Mouse (Mus musculus): ENCODE data around the gene Atxn7l1.

Atxn7l1 gene

DNA sequence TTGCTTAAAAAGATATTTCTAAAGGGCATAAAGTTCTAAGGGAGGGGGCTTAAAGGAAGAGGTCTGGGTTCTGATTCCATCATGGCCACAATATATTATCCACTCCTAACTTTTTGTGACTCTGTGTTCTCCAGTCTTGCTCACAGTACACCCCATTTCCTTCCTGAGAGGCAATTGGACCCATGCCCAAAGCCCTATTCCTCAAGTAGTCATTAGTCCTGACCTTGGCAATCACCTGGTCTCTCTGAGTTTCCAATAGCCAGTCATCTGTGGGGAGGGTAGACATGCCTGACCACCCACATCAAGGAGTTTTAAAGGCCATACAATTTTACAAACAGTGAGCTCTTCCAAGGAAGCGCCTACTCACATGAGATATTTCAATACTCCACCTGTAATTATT lies 176.3 kb downstream of the Atxn7l1 start:
- DNase-seq (ENCODE audit: low spot score): no peak

- no peak for DNase-seq (ENCODE audit: low spot score)
Observed at GRCm38 (mm10) chr12:33325424-33325823, 177.9 kb downstream of the Atxn7l1 start.

DNA sequence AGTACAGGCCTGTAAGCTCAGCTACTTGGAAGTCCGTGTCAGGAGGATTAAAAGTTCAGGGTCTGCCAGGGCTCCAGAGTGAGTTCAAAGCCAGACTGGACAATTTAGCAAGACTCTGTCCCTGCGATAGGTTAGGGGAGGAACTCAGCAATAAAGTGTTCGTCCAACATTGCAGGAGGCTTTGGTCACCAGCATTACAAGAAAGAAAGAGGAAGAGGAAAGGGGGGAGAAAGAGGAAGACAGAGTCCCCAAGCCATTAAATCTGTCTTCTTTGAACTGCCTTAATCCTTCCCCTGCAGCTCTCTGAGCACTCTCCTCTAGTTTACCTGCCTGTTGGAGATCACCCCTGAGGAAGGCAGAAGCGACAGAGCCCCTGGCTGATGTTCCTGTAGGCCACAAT lies 184.6 kb downstream of the Atxn7l1 start:
- DNase-seq (ENCODE audit: low spot score): no peak

- no peak for DNase-seq (ENCODE audit: low spot score)
Observed at GRCm38 (mm10) chr12:33332796-33333195, 185.3 kb downstream of the Atxn7l1 start.

- peak; percentile 79 for DNase-seq (ENCODE audit: low spot score)
Observed at GRCm38 (mm10) chr12:33333914-33334313, 186.4 kb downstream of the Atxn7l1 start.

DNA sequence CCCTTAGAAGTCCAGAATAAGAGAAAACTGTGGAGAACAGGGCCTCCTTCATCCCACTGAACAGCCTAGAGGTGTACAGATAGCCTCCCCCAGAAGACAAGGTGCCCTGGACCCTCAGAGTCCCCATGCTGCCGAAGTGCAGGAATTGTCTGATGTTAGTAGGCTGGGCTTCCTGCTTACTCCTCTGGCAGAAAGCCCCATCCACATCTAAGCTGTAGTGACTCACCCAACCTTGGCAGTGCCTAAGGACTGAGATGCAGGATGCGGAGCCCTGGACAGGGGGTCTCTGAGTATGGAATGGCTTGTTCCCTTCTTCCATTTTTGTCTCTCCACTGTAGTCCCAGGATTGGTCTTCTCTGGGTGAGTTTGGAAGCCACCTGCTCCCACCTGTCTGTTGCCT lies 187.0 kb downstream of the Atxn7l1 start:
- no peak for DNase-seq (ENCODE audit: low spot score)

DNA sequence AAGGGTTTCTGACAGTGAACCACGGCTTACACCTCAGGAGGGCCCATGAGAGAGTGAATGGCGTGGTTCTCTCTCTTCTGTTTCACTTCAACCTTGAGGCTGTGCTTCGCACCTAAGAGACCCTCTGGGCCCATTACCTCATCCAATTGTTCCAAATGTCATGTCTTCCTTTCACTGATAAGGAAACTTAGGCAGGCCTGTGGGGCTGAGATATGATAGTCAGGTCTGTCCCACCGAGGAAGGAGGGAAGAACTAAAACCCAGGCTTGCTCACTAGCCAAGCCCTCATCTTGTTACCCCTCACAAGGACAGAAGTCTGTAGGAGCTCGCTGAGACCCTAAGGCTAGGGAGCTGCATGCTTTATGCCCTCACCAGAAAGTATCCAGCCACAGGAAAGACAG lies 187.5 kb downstream of the Atxn7l1 start:
- no peak for DNase-seq (ENCODE audit: low spot score)

- no peak for DNase-seq (ENCODE audit: low spot score)
Observed at GRCm38 (mm10) chr12:33335410-33335809, 187.9 kb downstream of the Atxn7l1 start.

DNA sequence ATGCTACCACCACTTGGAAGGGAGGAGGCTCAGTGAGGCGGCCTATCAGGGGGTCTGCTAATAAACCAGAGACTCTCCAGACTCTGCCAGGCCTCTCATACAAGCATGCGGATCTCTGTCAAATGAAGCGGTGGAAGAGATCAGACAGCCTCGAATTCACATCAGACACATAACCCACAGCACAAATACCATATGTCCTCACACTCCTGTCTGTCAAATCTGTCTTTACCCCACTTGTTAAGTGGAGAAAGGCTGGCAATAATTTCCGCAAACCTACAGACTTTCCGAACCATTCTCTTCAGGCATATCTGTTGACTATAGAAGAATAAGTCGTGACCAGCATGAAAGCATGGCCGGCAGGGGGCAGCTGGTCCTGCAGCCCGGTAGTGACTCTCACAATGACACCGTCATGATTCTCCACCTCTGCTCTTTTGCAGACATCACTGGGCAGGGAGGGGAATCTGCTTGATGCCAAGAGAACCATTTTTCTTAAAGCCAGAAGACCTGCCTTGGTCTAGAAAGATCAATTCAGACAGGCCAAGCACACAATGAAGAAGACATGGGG lies 189.2 kb downstream of the Atxn7l1 start:
- DNase-seq (ENCODE audit: low spot score): no peak

DNA sequence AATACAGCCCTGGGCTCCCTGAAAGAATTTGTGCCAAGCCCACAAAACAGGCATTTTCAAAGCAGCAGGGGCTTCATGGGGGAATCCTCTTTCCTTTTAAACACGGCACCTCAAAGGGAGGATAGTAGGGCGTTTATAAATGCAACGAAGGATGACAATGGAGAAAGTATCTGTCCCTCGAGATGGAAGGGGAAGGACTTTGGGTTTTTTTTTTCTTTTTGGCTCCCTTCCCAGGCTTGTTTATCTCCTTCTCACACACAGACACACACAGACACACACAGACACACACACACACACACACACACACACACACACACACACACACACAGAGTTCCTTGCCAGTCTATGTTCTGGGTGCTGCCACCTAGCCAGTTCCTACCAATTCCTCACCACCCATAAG lies 189.8 kb downstream of the Atxn7l1 start:
- no peak for DNase-seq (ENCODE audit: low spot score)

GRCm38 (mm10) chr12:33338170-33338569 lies 190.7 kb downstream of the Atxn7l1 start:
- DNase-seq (ENCODE audit: low spot score): no peak

- DNase-seq (ENCODE audit: low spot score): no peak
Observed at GRCm38 (mm10) chr12:33339822-33340221, 192.3 kb downstream of the Atxn7l1 start.

DNA sequence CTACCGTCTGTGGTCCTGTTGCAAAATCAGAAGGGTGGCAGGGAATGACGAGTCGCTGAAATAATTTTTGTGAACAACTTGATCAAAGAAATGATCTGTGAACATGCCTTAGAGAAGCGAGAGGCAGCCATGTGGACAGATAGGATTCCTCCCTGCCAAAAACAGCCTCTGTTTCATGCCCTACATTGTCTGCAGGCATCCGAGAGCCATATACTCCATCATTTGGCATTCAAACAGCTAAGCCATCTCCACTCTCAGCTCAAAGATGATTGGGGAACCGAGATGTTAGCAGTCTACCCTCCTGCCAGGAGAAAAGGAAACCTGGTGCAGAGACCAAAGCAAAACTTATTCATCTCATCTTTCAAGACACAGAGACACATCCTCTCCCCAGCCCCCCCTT lies 193.2 kb downstream of the Atxn7l1 start:
- DNase-seq (ENCODE audit: low spot score): no peak

DNA sequence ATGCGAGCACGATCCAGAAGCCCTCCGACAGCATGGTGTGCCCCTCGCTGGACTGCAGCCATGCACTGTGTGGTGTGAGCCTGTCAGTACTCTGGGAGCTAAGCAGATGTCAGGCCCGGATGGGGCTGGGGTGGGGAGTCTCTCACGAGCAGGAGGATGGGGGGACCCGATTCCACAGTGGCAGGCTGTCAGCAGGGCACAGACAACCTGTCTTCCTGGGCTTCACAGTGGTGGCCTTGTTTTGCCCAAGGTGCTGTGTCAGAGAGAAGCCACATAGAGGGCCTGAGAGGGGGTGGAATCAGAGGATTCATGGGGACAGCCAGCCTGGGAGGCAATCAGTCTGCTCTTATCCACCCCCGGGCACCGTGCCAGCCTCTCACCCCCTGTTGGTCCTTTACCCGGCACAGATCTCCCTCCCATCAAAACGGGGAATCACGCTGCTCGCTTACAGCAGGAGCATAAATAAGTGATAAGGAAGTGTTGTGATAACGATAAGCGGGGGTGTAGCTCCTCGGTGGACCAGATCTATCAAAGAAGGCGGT lies 193.9 kb downstream of the Atxn7l1 start:
- no peak for DNase-seq (ENCODE audit: low spot score)

DNA sequence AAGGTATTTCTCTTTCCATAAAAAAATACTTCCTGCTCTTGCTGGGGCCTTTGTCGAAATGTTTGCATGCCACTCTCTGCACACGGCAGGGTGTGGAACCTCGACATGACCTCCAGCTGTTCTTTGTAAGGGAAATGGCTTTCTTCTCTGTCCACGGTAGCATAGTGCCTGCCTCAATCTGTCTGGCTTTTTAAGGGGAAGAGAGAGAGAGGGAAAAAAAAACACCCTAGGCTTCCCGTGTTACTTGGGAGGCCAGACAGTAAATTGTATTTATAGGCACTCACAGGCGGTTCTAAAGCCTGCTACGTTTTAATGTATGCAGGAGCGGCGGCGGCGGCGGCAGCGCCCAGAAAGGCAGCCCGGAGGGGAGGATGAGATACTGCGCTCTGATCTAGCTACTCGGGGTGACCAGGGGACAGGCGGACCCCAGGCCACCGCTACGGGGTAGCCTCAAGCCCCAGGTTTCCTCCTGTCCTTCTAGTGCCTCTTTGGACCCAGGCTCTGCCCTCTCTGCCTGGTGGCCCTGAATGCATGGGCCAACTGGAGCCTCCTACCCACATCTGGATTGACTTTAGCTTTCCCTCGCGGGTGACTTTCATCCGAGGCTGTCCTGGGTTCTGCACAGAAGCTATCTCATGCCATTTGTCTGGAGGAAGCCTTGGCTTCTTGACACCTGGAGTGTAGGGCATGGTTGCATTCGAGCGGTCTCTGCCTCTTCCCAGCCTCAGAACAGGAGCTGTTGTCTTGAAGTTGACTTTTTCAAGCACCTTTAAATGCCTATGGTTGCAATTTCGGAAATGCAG lies 197.7 kb downstream of the Atxn7l1 start:
- DNase-seq (ENCODE audit: low spot score): no peak

- DNase-seq (ENCODE audit: low spot score): no peak
Observed at GRCm38 (mm10) chr12:33345773-33346435, 198.4 kb downstream of the Atxn7l1 start.

GRCm38 (mm10) chr12:33352671-33353070 lies 205.2 kb downstream of the Atxn7l1 start:
- DNase-seq (ENCODE audit: low spot score): no peak

GRCm38 (mm10) chr12:33358345-33358744 lies 210.9 kb downstream of the Atxn7l1 start:
- DNase-seq (ENCODE audit: low spot score): no peak

DNA sequence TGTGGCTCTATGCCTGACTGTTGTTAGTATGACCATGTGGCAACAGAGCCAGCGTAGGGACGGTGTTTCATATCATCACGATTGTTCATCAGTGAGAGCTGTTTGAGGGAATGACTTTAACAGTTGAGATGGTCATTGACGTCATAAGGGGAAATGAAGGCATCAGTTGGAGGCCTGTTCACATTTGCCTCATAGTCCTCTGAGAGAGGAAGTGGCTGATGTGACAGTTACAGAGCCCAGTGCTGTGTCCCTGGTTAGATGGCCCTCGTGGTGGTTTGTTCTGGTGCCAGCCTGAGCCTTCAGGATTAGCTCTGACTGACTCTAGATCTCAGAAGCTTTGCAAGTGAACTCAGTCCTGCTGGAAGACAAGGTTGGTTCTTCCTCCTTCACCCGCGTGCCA lies 211.7 kb downstream of the Atxn7l1 start:
- DNase-seq (ENCODE audit: low spot score): no peak

DNA sequence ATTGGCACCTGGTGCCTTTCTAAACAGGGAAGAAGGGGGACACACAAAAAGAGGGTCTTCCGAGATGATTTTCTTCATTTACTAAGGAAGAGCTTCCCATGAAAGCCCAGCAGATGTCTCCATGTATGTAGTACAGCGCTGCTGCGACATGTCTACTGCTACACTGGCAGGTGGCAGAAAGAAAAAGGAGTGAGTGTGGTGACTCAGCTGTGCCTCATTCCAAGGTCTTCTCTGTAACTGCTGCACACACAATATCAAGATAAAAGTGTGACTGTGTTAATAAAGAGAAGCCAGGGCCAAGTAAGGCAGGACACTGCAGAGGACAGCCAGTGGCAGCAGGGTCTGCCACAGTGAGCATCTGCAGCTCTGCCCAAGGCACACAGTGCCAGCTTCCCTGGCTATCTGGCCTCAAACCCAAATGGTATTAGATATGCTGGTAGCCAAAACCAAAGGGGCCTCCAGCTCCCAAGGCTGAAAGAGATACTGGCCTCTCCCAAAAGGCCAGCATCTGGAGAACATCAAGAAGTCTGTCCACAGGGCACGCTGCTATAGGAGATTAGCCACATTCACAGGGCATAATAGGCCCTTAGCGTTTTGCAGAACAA lies 212.5 kb downstream of the Atxn7l1 start:
- no peak for DNase-seq (ENCODE audit: low spot score)

- peak; percentile 54 for DNase-seq (ENCODE audit: low spot score)
Observed at GRCm38 (mm10) chr12:33360729-33361128, 213.2 kb downstream of the Atxn7l1 start.

DNA sequence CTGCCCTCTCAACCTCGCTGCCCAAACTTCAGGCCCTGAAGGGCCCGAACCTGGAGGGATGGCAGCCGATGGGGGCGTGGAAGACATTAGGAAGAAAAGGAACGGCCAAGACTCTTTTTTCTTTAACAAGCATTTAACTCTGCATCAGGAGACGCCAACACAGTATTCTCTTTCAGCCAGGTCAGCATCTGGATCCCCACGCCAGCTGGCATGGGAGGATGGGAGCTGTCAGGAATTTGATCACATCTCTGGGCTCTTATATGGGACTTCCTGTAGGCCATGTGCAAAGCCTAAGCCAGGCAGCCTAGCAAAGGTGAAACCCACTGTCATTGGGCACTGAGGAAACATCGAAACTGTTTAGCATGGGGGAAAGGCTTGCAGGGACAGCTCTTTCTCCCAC lies 217.0 kb downstream of the Atxn7l1 start:
- DNase-seq (ENCODE audit: low spot score): no peak

- no peak for DNase-seq (ENCODE audit: low spot score)
Observed at GRCm38 (mm10) chr12:33365133-33365532, 217.6 kb downstream of the Atxn7l1 start.

Measured in left cerebral cortex, adult 11 months (tissue).